Mouse (Mus musculus) stomach, postnatal 0 days (tissue): ENCODE data around the gene Hist1h2bg.

Experiments used
- CTCF ChIP-seq: IDR thresholded peaks from 2 replicates; pipeline ENCODE4 v1.5.1; 2016; ENCODE audit warnings: antibody characterized with exemption, low read depth, mild to moderate bottlenecking, moderate library complexity
- EP300 ChIP-seq: optimal IDR thresholded peaks from 2 replicates; pipeline ENCODE3; 2016; ENCODE audit warnings: antibody characterized with exemption

DNA sequence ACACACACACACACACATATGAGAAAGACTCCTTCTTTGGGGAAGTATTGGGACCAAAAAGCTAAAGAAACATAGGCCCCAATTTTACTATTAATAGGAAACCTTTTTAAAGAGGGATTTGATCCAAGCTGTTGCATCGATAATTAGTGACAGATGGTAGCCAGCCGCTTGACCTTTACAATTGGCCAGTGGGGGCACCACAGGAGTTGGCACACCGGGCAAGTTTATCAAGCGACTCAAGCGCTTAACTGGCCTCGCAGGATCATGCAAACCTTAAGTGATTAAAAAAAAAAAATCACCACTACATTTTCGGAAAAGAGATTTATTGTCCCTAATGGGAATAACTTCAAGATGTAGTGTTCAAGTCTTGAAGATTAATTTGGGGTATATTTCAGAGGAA, 21.4 kb downstream of the Hist1h2bg start:
- TF ChIP-seq CTCF (no peak), EP300 (no peak)
